ENCODE assay signal across 8 mouse cellular contexts in the genomic region with DNA sequence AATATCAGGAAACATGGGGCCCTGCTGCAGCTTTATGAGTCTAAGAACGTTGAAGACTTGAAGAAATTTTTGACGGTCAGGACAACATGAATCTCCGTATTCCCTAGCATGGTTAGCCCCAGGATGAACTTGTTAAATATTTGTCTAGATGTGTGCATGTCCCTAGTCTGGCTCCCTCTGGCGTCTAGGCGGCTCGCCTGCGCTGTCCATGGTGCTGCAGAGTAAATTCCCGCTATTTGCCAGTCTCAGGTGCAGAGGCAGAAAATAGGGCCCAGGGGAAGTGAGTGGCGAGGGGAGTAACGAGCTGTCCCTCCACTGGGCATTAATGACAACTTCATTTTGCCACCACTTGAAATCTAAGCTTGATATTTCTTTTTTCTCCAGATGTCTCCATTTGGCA. TPM values are rescaled to one million over a fixed set of nuclear protein-coding genes. Genes with fewer than 3 reads are reported as not detected.
DNase-seq lines count a peak whose midpoint lies in the region; ATAC-seq and TF ChIP-seq lines count a peak whose summit lies in the region.

No protein-coding gene starts in this region.

- H3K9ac ChIP-seq in kidney, embryonic 16.5 days (replicated peaks; ENCODE audit: low read length): no peak overlapping the region
- H3K9ac ChIP-seq in MEL (ENCODE audit: control insufficient read depth, low read depth, low read length, poor library complexity, severe bottlenecking): no peak overlapping the region

- H3K27ac ChIP-seq in kidney, embryonic 16.5 days (ENCODE audit: low read length): no peak overlapping the region
- H3K27ac ChIP-seq in MEL (ENCODE audit: control insufficient read depth, low read depth, low read length): no peak overlapping the region

- TF ChIP-seq RAD21 in MEL (IDR thresholded peaks at IDR 0.05; ENCODE audit: low read depth, low read length): peak; percentile 21

- no peaks in the 10 kb centered on the region for H3K36me3 ChIP-seq in kidney, embryonic 16.5 days (ENCODE audit: insufficient read depth, low read length)
- H3K36me3 ChIP-seq in MEL (ENCODE audit: control insufficient read depth in 1 of 2, insufficient read depth in 2 of 2, low read length in 2 of 2): no peaks in the 10 kb centered on the region

- H3K79me2 ChIP-seq in MEL (ENCODE audit: control insufficient read depth, insufficient read depth, low read length, poor library complexity): no peaks in the 10 kb centered on the region

- 0 out of 2 replicates have a peak, but pooled peaks cover 3% of the 10 kb centered on the region for H3K9me3 ChIP-seq in kidney, embryonic 16.5 days (ENCODE audit: low read length)
- H3K9me3 ChIP-seq in MEL (replicated peaks; ENCODE audit: insufficient read depth, low read length): no peaks in the 10 kb centered on the region

- no peak overlapping the region for H3K4me2 ChIP-seq in kidney, embryonic 16.5 days (replicated peaks; ENCODE audit: low read depth, low read length)

- no peaks in the 10 kb centered on the region for H3K4me1 ChIP-seq in kidney, embryonic 16.5 days (ENCODE audit: insufficient read depth, low read length)
- no peaks in the 10 kb centered on the region for H3K4me1 ChIP-seq in MEL (ENCODE audit: control insufficient read depth in 1 of 2, insufficient read depth in 2 of 2, low read length in 2 of 2)

- ATAC-seq in kidney, embryonic 16.5 days (ENCODE audit: low FRiP score, low TSS enrichment): no peak

- TF ChIP-seq EP300 in MEL (IDR thresholded peaks at IDR 0.05; ENCODE audit: low read depth in 1 of 2, low read length in 2 of 2): no peak

- 18% methylated on average over 10 of the region's 10 CpGs for WGBS in kidney, embryonic 16.5 days

- DNase-seq in kidney, adult 11 months: peak; percentile 20
- DNase-seq in MEL (ENCODE audit: low read depth, low spot score): peak; percentile 66
- DNase-seq in brain, embryonic 14.5 days (ENCODE audit: low read depth): peak; percentile 61
- DNase-seq in hindlimb bud, embryonic 11.5 days (ENCODE audit: extremely low spot score, low read depth, low spot score): peak; percentile 42
- peak; percentile 36 for DNase-seq in lung, postnatal 25 days (ENCODE audit: low spot score)
- DNase-seq in thymus, postnatal 0 days (ENCODE audit: low spot score): peak; percentile 25
- DNase-seq in left cerebral cortex, adult 11 months (ENCODE audit: low spot score): no peak

- no peaks in the 10 kb centered on the region for H3K27me3 ChIP-seq in kidney, embryonic 16.5 days (ENCODE audit: insufficient read depth, low read length)
- peaks cover 0 to 5% of the 10 kb centered on the region in 2 experiments; a peak in 1 of 4 replicates for H3K27me3 ChIP-seq in MEL (ENCODE audit: control insufficient read depth in 1 of 2, insufficient read depth in 2 of 2, low read length in 2 of 2)

- H3K4me3 ChIP-seq in kidney, embryonic 16.5 days (ENCODE audit: low read length): no peak overlapping the region
- no peak overlapping the region for H3K4me3 ChIP-seq in MEL (ENCODE audit: control insufficient read depth in 1 of 2, insufficient read depth in 1 of 2, low read depth in 2 of 2, low read length in 2 of 2)

- TF ChIP-seq POLR2A in MEL (IDR thresholded peaks at IDR 0.05; ENCODE audit: control insufficient read depth in 1 of 2, insufficient read depth in 1 of 2, low read depth in 1 of 2, low read length in 2 of 2, poor library complexity in 1 of 2): no peak
- TF ChIP-seq POLR2A in brain, embryonic 14.5 days (IDR thresholded peaks at IDR 0.05; ENCODE audit: borderline replicate concordance, extremely low read depth, insufficient read depth, insufficient read length, poor library complexity, severe bottlenecking): no peak

- peak; percentile 37 to 83 (median 82) for TF ChIP-seq CTCF in MEL (IDR thresholded peaks at IDR 0.05 in 2 of 3, conservative IDR thresholded peaks at IDR 0.05 in 1 of 3; ENCODE audit: control insufficient read depth in 1 of 3, insufficient read depth in 1 of 3, low read depth in 2 of 3, low read length in 3 of 3, poor library complexity in 1 of 3, severe bottlenecking in 1 of 3)
- peak; percentile 69 for TF ChIP-seq CTCF in brain, embryonic 14.5 days (IDR thresholded peaks at IDR 0.05; ENCODE audit: borderline replicate concordance, extremely low read depth, insufficient read depth, insufficient read length)

TF ChIP-seq in MEL, 35 proteins besides CTCF, POLR2A, EP300 and RAD21:
- TF ChIP-seq SIN3A (IDR thresholded peaks at IDR 0.05; ENCODE audit: low read length): peak; percentile 56; the same call in 1 of the 2 replicates
- peak; percentile 84 for TF ChIP-seq SMC3 (IDR thresholded peaks at IDR 0.05; ENCODE audit: low read depth, low read length)
- TF ChIP-seq ZNF384 (IDR thresholded peaks at IDR 0.05; ENCODE audit: low read depth, low read length): no peak
- TF ChIP-seq ZC3H11A (IDR thresholded peaks at IDR 0.05; ENCODE audit: low read depth, low read length): 0 out of 2 replicates have a peak, but pooled peaks have one; percentile 10
- TF ChIP-seq MXI1 (IDR thresholded peaks at IDR 0.05; ENCODE audit: low read depth, low read length): peak; percentile 50; the same call in 1 of the 2 replicates
- no peak for TF ChIP-seq ZKSCAN1 (IDR thresholded peaks at IDR 0.05; ENCODE audit: low read depth, low read length)

RNA-seq across cellular contexts. Expression of a gene that starts 16.0 kb away (rescaled TPM):
- polyA plus RNA-seq in kidney, embryonic 16.5 days (2015; fragmentation: Nextera tagmentation; extraction: Ambion mirVana): 0.37 and 0.62 TPM in 2 replicates
- total RNA-seq in MEL (2012; rRNA removed): not detected in 2 replicates
- polyA plus RNA-seq in MEL (2012; ENCODE audit: insufficient read depth in 1 of 2, insufficient read length in 2 of 2, low read depth in 1 of 2, low replicate concordance in 2 of 2, missing spikeins in 1 of 2): under 1 TPM in 1 of 2 experiments, not detected in 1; 0.19 TPM
- polyA plus RNA-seq in brain, embryonic 14.5 days (2012; rRNA removed): 4.3 and 6.9 TPM in 2 replicates
- polyA plus RNA-seq in thymus, postnatal 0 days (2015; fragmentation: Nextera tagmentation; extraction: Ambion mirVana): 0.67 and 0.98 TPM in 2 replicates
